Mouse (Mus musculus): Measurements from ENCODE around the gene Daam1.

Gene Daam1

DNA sequence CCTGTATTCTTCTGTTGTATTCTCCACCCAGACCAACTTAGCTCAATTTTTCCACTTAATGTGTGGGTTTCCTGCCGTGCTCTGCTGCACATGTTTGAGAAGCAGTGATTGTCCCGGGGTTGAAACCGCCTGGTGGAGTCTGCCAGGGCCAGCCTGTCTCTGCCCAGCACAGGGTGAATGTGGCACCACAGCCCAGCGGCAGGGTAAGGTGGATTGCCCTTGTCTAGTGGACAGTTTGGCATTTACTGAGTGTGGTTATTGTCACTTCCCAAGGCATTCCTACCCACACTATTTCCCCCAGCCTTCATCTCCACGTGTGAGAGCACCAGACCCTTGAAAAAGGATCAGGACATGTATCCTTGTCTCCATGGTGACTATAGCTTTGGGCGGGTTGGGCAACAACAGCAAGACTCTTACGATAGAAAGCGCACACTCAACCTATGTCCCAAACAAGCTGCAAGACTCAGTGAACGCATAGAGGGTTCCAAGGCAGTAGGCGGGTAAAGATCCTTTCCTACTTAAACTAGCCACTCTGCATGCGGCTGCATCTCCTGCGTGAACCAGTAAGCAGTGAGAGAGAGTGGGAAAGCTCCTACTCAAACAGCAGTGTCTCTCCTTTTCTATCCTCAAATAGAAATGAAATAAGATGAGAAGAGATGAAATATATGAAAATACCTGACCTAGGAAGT, 139.2 kb downstream of the Daam1 start:
- no peak for DNase-seq (ENCODE audit: low read depth)

DNA sequence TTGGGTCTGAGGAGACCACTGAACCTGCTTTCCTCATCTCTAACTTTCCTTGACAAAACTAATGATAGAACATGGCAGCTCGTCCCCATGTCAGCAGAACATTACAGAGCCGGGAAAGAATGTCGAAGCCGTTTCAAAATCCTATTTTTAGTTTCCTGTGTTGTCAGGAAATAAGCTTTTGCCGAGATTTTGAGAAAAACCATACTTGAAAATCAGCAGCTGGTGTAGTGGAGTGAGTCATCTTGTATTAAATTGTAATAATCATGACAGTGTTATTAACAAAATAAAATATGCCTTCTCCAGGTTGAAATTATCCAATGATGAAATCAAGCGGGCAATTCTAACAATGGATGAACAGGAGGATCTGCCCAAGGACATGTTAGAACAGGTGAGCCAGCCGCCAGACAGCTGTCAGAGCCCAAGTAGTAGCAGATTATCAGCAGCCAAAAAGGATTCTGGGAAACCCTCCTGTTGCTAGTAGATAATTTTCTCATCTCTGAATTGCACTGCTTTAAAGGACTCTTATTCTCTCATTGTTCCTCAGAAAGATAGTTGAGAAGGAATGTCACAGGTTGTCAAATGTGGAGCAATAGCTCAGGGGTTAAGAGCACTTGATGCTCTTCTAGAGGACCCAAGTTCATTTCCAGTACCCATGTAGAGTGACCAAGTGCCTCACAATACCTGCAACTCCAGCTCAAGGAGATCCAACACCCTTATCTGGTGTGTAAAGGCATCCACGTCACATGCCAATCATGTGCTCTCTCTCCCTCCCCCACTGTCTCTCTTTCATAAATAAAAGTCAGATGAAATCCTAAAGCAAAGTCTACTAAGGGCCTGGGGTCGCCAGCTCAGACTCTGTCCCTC, 140.1 kb downstream of the Daam1 start:
- no peak for DNase-seq (ENCODE audit: low read depth)

DNA sequence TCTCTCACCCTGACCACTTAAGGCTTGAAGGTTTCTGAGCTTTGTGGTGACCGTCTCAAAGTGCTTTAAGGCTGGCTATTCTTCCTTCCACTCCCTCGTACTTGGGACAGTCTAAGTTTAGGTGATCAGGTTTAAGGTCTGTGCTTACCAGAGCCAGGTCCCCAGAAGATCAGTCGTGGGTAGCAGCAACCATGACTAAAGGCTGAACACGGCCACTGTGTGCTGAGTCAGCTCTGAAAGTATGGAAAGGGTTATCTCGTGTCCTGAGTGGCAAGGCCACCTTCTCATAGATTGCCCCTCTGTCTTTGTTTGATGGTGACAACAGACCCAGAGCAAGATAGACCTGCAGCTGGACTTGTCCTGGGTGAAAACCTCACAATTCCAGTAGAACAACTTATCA, 141.2 kb downstream of the Daam1 start:
- DNase-seq (ENCODE audit: low read depth) = no peak

DNA sequence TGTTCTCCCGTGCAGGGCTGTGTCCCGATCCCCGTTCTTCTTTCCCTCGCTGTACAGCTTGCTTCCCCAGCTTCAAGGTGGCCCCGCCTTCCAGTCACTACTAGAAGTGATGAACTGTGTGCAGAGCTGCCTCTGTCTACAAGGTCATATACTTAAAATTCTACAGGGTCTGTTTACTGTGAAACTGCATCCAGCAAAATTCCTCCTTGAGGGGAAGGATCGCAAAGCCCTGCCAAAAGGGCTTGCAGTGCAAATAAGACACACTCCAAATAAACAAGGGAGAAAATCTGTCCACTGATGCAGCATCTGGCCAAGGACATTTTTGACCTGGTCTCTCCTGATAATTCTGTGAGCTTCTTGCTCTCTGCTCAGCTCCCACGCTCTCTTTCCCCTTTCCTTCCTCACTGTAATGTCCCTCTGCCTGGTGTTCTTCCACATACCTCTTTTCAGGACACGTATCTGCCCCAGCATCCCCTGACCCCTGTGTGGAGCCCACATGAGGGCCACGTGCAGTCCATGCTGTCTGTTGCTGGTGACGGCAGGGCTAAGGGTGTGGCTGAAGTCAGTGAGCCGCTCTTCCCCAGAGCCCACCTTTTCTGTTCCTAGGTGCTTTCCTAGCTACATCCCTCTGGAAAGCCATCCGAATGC, 141.9 kb downstream of the Daam1 start:
- no peak for DNase-seq (ENCODE audit: low read depth)

DNA sequence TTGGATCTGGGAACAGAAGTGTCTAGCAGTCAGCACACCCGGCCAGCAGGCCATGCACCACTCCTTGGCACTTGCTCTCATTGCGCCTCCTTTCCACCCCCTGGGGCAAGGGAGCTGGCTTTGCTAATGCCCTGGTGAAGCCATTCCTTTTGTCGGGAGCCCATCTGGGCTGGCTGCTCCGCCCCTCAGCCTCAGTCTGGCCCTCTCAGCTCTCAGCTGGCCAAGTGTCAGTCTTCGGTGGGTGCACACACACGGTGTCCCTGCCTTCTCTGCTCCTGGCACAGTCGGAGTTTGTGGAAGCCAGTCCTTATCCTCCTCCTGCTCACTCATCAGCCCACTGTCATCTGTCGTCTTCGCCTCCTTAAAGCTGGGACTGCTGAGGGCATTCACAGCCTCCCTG, 142.7 kb downstream of the Daam1 start:
- DNase-seq (ENCODE audit: low read depth) = no peak

DNA sequence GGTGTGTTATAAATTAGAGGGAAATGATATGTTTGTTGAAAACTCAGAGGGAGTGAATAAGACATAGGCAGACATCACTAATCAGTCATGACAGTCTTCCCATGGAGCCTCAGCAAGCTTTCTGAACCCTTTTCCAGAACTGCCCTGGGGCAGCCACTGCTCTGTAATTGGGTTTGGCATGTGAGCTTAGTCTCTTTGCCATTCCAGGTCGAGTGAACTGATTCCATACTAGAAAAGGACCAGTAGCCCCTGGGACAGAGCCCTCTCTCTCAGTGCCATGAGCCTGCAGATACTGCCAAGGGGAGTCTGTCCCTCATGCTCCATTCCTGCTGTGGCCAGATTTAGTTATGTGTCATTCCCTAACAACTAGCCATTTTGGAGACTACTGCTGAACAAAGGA, 144.7 kb downstream of the Daam1 start:
- DNase-seq (ENCODE audit: low read depth) = no peak

DNA sequence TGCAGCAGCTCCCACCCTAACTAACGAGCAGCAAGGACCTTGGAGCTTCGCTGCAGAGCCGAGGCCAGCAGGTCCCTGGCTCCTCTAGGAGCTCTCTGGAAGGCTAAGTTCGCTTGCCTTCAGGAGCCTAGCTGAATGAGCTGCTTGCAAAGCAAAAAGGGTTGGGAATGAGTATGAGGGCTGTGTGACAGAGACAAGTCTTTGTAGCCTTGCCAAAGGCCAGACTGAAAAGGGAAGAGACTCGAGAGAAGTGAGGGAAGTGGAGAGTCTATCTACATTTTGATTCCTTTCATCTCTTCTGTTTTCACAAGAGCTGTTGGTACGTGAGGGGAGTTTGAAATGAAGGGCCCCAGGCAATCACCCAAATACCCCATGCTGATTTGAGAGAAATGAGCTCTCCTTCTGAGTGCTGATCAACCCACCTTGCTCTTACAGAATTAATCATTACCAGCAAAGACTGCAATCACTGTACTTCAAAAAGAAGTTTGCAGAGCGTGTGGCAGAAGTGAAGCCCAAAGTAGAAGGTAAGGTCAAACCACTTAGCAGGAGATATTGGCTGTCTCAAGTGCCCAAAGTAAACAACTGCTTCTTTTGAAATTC, 145.6 kb downstream of the Daam1 start:
- no peak for DNase-seq (ENCODE audit: low read depth)

DNA sequence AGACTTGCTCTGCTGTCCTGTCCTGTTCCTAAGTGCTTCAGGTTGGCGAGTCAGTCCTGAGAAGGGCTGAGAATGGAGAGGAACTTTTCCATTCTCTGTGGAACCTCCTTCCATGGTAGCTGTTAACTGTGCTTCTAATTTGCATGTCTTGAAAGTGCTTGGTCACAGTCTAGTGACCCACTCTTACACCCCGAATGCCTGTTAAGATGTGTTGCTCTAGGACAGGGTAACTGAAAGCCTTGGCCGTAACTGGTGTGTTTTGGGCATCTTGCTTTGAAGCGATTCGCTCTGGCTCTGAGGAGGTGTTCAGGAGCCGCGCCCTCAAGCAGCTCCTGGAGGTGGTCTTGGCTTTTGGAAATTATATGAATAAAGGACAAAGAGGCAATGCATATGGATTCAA, 146.5 kb downstream of the Daam1 start:
- no peak for DNase-seq (ENCODE audit: low read depth)

DNA sequence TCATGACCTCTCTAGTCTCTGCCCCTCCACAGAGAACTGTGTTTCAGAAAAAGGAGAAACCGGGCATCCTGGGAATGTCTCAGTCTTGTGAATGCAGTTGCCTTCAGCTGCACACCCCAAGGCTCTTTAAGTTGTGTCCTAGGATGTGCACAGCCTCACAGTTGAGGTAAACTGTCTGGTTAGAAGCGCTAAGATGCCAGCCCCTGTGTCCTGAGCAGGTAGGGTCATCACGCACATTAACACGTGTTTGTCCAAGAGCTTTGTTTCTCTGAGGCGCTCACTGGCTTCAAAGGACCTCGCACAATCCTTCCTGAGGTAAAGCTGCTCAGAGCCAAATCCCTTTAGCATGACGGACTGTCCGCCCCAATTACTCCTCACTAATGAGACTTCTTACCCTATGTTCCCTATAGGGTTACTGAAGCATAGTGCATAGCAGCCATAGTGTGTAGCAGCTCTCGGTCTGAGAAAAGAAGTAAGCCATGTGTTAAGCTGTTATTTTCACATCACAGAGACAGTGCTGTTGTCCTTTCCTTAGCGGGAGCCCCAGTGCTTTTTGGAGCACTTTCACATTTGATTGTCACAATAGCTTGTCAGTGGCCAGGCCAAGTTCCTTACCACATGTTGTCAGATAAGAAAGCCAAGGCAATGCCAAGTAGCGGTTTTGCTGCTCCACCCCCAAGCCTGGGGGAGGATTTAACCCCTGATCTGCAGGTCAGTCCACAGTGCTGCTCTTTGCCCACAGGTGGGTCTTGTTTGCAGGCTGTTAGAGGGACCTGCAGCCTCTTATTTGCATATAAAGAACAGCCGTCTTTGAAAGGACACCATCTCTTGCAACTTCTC, 147.9 kb downstream of the Daam1 start:
- no peak for DNase-seq (ENCODE audit: low read depth)

DNA sequence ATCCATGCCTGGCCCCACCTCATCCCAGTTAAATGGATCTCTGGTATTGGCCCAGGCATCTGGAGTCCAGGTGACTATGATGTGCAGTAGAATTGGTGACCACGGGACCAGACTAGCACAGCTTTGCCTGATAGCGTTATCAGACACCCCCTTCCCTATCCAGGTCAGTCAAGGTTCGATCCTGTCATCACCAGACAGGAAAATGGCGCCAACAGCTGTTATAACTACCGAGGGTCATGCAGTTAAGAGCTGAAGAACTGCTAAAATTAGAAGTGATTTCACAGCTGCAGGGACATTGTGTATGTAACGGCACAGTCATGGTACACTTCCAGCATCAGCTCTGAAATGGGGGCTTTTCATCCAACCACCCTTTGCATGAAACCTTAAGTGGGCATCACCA, 149.3 kb downstream of the Daam1 start:
- no peak for DNase-seq (ENCODE audit: low read depth)

DNA sequence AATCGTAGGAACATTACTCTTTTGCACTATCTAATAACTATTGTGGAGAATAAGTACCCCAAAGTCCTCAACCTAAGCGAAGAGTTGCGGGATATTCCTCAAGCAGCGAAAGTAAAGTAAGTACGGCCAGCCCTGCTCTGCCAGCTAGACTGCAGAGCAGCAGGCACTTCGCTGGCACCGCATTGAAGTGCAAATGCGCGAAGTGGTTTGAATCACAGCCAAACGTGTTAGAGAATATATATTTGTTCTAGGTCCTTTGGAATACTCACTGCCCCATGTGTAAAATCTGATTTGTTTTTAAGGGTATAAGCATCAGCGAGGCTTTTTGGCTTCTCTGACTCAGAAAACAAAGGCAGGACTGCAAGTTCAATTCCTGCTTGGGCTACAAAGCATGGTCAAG, 149.9 kb downstream of the Daam1 start:
- DNase-seq (ENCODE audit: low read depth) = no peak

DNA sequence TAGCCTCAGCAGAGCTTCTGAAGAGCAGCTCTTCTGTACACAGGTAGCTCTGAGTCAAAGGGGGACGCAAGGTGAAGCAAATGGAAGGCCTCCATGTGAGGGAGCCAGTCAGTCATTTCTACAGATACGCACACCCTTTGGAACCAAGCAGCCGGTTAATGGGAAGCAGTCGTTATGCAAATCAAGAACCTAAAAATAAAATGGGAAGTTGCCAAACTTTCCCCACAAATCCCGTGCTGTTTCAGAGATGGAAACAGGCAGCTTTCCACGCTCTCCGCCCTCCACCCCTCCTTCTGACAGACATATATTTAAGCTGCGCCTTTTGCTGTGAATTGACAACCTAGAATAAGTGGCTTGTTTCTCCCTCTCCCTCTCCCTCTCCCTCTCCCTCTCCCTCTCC, 150.4 kb downstream of the Daam1 start:
- DNase-seq (ENCODE audit: low read depth) = no peak

DNA sequence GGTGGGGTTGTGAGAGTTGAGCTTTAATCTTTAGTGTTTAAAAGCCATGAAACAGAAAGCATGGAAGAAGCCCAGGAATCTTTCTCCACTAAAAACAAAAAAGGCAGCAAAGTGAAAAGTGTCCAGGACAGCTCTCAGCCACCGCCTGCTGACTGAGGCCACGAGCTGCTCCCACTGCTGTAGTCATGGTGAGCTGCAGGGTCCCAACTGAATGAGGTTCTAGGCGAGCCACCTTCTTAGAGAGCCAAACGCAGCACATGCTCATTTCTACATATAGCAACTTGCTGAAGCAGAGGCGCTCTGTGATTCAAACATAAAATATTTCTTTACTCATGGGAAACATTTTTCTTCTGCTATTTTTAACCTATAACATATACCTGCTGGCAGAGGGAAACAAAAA, 150.9 kb downstream of the Daam1 start:
- no peak for DNase-seq (ENCODE audit: low read depth)

DNA sequence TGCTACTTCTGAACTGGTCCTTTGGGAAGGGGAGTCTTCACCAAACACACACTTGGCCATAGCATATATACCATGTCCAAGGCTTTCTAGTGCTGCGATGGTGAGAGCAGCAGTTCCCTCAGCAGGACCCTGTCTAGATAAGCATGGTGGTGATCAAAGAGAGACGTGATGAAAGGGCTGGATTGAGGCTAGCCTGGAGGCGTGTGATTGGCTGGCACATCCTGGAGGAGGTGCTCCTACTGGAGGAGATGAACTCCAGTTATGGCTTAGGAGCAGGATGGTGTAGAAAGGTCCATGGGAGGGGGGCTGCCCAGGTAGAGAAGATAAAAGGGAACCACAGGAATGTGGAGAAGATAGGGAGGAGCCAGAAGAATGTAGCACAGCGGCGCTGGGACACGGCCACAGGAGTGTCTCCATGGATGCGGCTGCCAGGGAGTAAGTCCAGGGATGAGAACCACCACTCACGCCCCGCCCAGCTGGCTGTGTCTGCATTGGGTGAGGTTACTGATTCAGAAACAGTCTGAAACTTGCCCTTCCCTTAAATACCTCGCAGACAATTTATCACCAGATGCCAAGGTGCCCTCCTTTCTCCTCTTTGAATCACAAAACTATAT, 152.3 kb downstream of the Daam1 start:
- DNase-seq (ENCODE audit: low read depth) = no peak

DNA sequence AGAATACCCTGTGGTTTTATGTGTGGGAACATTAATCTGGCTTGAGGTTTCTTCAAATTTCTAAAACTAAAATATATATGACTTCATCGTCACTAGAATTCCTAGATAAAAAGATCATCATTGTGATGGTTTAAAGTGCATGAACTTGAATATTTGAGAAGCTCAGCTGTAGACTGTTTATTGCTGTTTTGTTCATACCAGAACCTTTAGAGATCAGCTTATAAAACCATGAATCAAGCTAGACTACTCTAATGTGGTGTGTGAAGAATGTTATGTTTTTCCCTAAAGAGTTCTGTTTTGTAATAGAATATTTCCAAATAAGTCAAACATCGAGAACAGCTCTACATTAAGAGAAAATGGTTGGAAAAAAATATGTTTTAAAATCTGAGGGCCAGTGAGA, 156.3 kb downstream of the Daam1 start:
- peak; percentile 7 for DNase-seq (ENCODE audit: low read depth)

DNA sequence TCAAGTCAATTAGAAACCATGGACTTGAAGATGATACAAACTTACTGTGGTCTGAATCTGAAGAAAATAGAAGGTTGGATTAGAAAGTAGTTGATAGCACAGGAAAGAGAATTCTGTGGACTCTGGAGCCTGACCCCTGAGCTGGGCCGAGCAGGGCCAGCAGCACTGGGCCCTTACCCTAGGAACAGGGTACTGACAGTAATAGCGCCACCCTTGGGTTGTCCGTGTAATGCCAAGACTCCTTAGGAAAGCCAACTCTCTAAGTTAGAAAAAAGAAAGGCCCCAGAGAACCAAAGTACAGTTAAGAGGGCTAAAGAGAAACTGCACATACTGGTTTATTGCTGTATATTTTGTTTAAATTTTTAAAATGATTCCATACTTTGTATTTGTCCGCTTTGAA, 157.0 kb downstream of the Daam1 start:
- DNase-seq (ENCODE audit: low read depth) = no peak

DNA sequence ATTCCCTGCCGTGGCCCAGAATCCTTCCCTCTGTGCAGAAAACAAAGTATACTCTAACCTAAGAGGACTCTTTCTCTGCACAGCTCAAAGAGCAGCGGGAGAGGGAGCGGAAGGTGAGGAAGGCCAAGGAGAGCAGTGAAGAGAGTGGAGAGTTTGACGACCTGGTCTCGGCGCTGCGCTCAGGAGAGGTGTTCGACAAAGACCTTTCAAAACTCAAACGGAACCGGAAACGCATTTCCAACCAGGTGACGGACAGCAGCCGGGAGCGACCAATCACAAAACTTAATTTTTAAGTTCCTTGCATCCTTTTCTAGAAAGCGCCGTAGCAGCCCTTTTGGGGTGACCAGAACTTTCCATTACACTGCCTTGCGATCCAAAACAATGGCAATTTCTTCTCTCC, 158.7 kb downstream of the Daam1 start:
- DNase-seq (ENCODE audit: low read depth) = no peak

DNA sequence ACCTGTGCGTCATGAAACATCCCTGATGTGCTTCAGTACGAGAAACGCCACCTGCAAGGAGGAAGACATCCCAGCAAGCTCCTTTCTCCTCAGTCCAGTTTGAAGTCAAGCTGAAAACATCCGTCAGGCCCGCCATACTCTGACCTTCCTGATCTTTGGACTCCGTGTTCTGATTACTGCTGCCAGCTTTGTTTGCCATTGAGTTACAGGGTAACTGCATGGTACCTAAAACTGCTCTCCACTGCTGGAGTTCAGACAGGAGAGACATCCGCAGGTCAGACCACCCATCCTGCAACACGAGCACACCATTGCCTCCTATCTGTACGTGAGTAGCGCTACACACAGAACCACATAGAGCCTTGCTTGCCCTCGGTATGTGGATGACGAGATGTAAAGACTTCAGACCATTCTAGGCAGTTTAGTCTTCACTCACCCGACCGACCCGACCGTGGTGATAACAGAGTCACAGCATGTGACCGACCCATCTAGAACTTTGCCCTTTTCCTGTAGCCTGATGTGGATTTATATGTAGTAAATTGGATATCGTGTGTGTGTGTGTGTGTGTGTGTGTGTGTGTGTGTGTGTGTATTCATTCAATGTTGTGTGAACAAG, 161.8 kb downstream of the Daam1 start:
- DNase-seq (ENCODE audit: low read depth) = no peak

DNA sequence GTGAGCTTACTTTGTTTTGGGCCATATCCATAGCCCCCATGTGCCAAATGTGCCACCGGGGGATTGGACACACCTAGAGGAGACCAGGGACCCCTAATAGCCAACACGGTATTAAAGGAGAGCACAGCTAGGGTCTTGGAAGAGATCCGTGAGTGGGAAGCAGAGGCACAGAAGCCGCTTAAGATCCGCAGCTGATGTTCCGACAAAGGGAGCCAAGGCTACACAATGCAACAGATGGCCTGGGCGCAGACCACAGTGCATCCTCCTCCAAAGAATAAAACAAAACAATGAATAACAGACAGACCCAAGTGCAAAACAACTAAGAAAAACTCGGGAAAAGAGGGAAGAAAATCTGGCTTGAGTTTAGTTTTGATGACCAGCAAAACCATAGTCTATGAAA, 165.0 kb downstream of the Daam1 start:
- no peak for DNase-seq (ENCODE audit: low read depth)

DNA sequence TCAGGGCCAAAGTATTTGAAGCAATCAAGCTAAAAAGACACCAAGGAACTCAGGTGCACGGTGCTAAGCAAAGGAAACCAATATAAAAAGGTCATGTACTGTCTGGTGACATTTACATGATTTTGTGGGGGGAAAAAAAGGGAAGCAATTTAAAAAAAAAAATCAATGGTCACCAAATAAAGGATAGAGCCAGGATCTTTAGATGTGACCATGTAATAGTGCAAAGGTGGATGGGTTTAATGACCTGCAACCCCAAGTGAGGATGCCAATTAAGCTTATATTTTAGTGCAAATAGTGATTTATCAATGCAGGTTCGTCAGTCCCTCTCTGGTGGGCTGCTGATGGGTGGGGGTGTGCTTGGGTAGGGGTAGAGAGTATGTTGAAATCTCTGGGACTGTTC, 166.0 kb downstream of the Daam1 start:
- DNase-seq (ENCODE audit: low read depth) = no peak

DNA sequence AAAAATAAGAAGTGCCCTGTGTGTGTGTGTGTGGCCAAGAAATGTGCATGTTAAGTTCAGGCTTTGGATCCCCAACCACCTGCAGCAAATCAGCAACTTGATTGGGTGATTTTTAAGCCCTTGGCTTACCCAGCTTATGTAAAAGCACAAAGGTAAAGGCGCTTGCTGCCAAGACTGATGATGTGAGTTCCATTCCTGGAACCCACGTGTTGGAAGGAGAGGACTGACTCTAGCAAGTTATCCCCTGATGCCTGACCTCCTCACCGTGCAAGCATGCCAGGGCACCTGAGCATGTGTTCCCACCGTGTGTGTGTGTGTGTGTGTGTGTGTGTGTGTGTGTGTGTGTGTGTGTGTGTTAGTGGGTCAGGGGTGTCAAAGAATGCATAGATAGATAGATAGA, 166.5 kb downstream of the Daam1 start:
- DNase-seq (ENCODE audit: low read depth) = no peak
